Mouse (Mus musculus) naive thymus-derived CD4-positive, alpha-beta T cell, adult 2 months (primary cell): ENCODE results near the gene Tat.

ENCODE experiments used
- DNase-seq: peaks from one replicate; pipeline ENCODE4 v3.0.0-alpha.2; 2011; ENCODE audit warnings: low read depth

Gene Tat

DNA sequence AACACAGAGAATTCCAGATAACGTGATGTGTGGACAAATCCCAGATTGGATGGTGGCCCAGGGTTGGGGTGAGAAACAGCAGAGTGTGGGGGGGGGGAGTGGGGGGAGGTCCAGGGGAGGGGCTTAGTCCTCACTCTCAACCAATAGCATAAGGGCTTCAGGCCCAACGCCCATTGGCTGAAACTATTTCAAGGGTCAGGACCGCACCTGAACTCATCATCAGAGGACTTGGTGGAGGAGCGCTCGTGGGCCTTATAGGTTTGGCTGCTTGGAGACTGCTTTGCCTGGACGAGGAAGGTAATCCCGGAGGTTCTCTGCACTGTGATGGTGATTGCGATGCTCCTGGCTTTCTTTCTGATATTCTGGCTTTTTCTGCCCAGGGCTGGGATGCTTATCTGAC lies at the start of gene Tat:
Gene Tat, plus strand, starts transcription at position 214 of the 400 bp plus-strand sequence.
- DNase-seq = no peak

DNA sequence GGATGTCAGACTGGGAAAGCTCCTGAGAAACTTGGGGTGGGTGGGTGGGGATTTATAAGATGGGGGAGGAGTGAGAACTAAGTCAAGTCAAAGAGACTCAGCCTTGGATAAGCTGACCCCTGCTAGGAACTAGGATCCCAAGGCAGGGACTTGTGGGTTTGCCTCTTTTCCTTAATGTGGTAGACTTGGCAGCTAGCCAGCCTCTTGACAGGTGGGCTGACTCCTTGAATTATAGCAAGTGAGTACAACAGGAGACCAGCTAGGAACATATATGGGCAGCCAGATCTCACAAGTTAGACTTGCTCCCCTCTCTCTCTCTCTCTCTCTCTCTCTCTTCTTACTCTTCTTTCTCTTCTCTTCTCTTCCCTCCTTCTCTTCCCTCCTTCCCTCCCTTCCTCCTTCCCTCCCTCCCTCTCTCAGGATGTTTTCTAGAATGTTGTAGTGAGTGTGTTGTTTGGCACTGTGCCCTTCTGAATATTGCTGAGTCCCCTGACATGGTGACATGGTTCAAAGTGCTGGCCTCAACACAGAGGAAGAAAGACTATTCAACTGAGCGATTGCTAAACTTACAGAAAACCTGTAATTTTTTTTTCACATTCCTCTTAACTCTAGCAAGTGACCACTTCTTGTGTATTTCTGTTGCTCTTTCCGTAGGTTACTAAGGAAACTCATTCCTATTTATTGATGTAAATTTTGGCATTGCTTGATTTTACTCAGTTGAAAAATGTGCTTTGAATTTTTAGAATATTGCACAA lies 48.5 kb upstream of the Tat start:
- DNase-seq = no peak

DNA sequence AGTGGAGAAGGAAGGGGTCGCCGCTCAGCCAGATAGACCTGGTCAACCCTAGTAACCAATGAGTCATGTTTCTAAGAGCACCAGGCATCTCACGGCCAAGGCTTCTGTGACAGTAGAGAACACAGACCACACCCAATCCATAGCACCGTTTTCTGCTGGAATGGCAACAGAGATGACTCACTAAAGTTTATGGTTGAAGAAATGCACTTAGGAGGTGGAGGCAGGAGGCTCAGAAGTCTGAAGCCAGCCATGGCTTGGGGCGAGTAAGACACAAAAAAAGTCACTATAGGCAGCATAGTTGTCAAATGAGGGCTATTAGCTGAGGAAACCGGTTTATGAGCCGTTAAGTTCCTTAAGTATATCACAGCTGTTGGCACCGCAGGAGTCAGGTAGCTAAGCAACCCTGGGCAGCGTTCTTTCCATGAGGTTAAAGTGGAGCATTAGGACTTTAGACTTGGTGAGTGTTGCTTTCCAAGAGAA lies 45.0 kb upstream of the Tat start:
- DNase-seq = no peak

DNA sequence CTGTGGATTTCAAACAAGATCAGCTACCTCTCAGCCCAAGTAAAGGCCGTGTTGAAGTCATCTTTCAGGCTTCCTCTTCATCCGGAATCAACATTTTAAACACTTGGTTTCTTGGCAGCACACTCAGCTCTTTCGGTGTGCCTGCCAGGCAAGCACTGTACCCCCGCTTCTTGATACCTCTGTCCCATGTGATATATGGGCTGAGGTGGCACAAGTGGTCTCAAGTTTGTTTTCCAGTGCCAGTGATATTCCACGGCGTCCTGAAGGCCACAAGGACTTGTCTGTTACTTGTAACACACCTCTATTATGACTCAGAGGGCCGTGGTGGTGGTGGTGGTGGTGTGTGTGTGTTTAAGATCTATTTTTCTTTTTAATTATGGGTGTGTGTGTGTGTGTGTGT lies 44.5 kb upstream of the Tat start:
- no peak for DNase-seq

DNA sequence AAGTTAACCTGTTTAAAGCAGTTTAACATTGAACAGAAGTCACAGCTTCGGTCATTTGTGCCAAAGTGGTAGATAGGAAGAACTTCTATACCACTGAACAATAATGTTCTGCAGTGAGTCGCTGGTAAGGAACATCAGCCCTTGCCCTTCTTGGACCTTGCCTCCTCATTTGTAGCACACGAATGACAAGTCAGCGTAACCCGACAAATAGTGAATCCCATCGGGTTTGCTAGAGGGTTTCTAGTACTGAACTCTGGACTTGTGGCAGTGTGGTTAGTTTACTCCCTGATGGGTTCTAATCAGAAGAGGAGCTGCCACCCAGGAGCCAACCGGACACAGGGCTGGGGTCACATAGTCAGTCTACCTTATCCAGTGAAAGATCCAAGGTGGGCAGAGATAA lies 44.0 kb upstream of the Tat start:
- no peak for DNase-seq

DNA sequence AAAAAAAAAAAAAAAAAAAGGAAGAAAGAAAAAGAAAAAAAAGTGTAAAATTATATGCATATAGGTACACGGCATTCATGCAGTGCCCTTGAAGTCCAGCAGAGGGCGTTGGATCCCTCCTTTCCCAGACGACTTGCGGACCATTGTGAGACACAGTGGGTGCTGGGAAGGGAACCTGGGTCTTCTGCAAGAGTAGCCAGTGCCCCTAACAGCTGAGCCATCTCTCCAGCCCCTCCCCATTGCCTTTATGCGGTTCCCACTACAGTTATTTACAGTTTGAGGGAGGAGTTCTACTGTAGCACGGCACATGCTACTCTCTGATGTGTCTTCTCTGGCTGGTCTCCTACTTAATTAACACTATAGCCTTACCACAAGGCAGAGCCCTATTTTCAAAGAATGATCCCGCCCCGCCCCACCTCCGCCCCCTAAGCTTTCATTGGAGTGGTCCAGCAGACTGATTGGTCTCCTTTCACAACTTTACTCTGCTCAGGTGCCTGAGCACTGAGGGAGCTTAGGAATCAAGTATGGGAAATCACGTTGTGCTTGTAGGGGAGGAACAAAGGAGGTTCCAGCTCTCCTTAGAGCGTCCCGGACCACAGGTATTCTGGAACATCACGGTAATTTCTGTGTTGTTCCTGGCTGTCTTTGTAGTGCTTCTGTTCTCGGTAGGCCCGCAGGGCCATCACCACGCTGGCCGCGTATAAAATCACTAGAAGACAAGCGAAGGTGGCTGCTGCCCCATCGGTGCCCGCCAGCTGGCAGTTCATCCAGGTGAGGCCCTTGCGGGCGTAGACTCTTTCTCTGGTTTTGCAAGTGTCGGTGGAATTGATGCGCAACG lies 42.6 kb upstream of the Tat start:
- DNase-seq = no peak

DNA sequence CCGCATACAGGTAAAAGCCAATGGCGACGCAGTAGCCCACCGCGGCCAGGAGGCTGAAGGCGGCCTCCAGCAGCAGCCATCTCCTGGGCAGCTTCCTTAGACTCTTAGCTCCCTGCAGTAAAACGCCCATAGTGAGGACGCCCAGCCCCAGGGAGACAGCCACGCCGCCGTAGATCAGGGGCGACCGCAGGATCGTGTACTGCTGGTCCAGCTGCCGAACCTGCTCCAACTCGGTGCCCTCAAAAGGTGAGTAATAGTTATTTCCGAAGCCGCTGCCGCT lies 42.0 kb upstream of the Tat start:
- no peak for DNase-seq

DNA sequence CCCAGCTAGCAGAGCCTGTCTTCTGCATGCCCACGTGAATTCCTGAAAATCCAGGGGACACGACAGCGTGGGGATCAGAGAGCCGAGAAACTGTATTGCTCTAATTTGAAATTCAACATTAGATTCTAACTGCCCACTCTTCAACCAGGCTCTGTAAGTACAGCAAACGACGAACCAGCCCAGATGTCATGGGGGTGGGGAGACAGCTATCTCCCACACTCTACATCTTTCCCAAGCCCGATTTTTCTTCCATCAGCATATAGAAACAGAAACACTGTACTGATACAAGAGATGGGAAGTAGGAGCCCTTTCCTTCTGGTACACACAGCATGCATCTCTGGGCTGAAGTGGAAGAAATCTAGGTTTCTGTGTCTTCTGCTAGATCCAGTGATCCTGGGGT lies 38.1 kb upstream of the Tat start:
- no peak for DNase-seq

DNA sequence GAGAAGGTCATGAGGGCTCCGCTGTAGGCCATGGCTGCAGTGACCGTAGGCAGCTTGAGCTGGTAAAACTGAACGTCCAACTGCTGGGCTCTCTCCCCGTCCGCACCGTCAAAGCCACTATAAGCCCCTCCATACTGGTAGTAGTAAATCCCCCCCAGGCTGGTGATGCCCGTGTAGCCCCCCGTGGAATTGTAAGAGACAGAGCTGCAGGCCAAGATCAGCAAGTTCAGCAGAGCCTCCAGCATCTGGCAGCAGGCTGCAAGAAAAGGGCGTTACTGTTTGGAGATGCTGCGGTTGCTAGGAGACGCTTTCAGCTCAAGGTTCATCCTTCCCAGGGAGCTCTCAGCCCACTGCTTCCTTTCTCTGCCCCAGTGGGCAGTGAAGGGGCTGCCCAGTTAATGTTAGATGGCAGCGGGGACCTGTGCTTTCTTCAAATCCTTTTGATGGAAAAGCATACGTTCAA lies 35.7 kb upstream of the Tat start:
- no peak for DNase-seq

DNA sequence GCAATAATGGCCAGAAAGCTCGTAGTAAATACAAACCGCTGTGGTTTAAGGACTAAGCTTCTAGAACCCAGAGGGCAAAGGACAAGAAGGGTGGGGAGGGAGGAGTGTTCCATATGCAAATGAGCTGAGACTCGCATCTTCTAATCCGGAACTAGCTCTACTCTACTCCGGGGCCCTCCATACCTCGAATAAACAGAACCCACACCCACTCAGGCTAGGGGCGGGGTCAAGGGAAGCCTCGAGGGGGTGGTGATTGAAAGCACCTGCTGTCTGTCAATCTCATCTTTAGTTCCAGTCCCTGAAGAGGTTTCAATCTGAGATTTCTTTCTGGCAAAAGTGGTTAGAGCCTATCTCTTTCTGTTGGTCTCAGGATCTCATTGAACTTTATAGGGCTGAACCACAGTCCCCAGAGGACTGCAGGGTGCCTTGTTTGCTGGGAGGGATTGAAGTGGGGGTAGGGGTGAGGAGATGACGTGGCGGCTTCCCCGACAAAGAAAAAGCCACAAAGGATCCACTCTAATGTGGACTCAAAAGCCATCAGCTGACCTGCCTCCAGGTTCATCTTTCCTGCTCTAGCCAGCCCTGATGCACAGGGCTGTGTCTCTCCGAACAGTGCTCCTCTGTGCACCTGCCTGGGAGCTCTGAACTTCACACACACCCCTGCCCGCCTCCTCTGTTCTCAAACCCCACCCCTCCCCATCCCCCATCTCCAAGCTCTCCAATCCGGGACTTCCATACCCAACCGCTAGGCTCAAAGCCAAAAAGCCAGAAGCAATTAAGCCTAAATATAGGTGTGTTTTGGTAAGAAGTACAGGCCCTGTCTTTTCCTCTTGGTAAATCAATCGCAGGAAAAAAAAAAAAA lies 32.8 kb upstream of the Tat start:
- peak; percentile 14 for DNase-seq

DNA sequence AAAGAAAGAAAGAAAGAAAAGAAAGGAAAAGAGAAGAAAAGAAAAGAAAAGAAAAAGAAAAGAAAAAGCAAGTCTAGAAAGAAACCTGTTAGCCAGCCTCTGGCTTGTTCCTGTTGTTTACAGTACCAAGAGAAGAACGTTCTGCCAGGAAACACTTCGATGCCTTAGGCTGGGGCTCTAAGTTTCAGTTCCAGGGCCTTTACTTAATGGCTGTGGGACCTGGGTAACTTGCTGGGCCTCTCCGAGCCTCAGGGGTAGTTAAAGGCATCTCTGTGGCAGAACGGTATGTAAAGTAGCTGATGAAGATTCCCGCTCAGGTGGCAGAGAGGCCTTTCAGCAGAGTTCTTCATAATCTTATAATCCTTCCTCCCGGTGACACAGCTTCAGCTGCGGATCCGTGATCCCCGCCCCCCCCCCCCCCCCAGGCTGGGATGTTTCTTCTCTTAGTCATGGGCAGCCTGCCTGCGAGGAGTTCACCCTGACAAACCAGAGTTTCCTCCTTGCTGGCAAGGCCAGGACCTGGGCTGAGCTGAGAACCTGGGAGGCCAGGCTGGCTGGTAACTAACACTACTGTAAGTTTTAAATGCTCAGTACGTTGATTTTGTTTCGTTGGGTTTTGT lies 32.1 kb upstream of the Tat start:
- no peak for DNase-seq

DNA sequence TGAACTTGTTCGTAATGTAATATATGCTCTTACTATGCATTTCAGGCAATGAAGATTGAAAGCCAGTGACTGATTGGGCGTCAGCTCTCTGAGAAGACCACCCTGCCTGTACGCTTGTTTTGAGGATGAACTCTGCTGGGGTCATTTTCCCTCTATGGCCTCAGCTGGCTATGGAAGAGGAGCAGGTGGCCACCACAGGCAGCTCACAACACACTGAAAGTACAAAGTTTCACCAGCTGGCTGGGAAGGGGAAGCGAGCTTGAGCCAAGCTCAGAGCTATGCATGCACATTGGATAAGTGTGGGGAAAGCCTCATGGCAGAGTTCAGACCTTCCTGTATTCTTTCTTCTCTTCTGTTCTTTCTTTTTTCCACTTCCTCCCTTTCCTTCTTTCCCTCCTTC lies 31.1 kb upstream of the Tat start:
- DNase-seq = no peak

DNA sequence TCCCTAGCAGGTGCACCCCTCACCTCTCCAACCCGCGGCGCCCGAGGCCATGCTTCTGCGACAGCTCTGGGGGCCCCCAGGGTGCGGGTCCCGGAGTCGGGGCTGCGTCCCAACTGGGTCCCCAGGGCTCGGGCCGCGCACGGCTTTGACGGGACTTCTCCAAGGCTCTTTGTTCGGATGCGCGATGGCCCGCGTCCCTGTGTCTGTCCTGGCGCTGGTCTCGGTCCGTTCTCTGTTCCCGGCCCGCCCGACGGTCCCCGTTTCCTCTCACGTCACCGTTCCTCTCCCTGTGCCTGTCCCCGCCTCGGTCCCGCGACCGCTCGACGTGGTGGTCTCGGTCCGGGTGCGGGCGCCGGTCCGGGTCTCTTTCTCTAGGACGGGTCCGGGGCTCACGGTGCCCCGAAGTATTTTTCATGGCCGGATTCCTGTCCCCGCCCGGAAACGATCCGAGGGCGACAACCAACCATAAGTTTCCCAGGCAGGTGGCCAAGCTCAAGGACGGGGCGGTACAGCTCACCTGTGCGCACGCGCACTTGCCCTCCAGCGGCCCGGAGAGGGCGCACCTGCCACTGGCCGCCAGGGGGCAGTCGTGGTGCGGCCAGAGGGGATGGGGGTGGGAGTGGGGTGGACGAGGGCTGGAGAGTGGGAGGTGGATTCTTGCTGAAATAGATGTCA lies 28.4 kb upstream of the Tat start, which contains the start of gene Marveld3:
Gene Marveld3, minus strand, starts transcription at position 511 of the 675 bp plus-strand sequence.
- peak; percentile 43 for DNase-seq

DNA sequence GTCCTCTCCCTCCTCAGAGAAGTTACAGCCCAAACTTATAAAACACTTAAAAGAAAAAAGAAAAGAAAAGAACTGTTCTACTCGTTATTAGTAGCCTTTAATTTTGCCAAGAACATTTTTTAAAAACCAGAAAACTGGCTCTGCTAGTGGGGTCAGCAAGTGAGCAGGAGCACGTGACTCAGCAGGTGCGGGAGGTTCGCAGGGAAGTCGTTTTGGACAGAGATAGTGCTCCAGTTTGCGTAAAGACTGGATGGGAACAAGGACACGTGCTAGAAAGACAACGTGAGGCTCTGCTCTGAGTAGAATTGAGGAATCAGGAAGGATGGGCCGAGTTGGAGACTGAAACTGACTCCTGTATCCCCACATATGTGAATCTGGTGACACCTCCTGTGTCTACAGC lies 27.3 kb upstream of the Tat start:
- DNase-seq = no peak

DNA sequence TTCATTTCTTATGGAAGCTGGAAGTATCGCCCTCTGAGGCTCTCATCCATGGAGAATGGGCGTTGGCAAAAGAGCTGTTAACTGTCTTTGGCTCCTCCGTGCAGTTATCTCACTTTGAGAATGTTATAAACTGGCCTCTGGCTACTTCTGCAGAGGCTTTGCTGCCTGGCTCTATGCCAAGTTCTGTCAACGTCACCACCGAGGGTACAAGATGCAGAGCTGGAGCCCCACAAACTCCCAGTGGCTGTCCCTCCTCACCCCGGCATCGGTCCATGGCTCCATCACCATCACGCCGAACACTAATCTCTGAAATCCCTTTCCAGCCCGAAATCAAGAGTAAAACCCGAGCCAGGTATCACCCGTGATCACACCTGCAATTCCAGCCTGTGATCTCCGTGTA lies 26.8 kb upstream of the Tat start:
- DNase-seq = no peak

DNA sequence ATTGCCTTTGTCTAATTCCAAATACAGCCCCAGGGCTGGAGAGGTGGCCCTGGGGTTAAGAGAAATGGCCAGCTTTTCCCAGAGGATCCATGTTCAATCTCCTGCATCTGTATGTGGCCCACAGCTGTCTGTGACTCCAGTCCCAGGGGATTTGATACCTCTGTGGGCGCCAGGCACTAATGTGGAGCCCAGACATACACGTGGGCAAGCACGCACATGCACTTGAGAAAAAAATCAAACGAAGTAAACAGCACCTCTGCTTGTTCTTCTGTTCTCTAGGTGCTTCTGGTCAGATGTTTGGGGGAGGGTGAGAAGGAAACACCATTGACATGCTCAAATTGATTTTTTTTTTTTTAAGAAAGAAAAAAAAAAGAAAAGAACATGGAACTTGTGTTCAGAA lies 26.1 kb upstream of the Tat start:
- DNase-seq = no peak

DNA sequence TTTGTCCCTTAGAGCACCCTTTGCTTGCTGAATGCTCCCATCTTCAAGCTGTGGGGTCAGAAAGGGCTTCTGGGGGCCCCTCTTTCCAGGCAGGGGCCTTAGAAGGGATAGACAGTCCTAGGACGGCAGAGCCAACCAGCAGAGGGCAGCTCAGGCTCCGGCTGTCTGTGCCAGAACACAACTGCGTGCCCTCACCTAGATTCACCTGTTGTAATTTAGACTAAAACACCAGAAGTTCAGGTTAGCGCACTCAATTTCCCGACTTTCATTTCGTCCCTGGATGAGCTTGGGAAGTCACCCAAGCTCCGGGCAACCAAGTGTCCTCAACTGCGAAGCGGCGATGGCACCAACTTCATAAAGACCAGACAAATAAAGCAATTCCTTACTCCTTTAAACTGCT lies 21.4 kb upstream of the Tat start:
- no peak for DNase-seq

DNA sequence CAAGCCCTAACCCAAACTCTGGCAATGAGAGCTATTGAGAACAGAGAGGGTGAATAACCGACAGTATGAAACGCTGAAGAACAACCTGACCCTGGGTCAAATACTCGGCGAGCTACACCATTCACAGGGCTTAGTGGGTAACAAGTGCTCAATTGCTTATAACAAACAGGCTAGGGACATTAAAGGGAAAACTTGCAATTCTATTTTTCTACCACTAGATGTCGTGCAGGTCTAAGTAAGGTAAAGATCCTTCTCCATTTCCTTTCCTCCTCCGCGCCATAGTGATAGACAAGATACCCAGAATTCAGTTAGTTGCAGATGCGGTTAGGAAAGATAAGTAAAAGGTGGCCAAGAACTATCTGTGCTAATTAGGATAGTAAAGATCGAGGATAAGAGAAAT lies 19.9 kb upstream of the Tat start:
- DNase-seq = peak; percentile 42

DNA sequence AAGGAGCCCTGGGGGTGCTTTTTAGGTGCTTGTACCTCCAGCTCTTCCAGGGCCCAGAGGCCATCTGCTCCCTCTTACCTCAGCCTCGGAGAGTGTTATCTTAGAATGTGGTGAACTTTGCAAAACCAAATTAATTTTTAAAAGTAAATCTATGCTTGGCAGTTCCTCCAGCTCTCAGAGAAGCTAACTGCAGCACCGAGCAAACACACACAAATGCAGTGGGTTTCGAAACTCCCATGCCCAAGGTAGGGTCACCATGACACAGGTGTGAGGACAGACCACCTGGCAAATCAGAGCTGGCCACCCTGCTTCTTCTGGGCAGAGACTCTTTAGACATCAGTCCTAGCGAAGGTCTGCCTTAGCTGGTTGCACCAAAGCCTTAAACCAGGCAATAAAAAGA lies 17.3 kb upstream of the Tat start:
- DNase-seq = no peak

DNA sequence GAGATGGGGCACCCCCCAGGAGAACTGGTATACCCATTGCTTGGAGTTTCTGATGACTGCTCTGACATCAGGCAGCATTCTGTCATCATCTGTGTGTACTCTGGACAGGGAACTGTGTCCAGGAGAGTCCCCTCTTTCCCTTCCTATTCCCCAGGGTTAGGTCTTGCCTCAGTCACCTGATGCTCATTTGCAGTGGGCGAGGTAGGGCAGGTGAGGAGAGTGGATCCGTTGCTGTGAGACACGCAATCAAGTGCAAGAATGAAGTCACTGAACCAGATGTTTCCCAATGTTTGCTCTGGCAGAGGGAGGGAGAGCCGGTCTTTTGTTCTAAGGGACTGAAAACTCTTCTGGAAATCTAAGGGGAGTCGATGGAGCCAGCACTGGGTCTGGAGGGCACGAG lies 10.9 kb upstream of the Tat start:
- no peak for DNase-seq

DNA sequence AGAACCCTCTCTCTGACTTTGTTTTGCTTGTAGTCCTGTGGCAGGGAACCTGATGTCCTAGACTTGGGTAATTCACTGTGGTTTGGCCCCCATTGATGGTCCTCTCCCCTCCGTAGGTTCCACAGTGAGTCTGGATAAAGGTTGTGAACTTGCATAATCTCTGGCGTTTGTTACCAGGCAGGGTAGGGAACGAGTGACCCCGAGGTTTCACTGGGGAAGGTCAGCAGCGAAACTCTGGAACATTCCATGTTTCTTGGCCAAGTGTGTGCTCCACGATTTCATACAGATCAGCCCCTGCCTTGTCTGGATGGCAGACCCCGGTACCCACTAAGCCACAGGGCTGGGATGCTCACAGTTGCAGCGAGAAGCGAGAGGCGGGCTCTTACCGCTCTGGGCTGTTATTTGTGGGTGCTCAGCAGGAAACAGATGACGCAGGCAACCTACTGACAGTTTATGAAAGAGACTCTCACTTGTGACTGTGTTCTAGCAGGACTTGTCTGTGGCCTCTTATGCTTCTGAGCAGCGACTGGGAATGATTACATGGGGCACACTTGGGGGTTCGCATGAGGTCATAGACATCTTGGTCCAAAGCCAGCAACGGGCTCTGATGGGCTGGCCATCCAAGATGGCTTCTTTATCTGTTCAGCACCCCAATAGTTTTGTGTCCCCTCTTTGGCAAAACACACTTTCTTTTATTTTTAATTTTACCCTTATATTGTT lies 7.7 kb upstream of the Tat start:
- no peak for DNase-seq
